Mouse (Mus musculus): ENCODE results near the gene Hint2. TPM values are rescaled to one million over a fixed set of nuclear protein-coding genes. Genes with fewer than 3 reads are reported as not detected.
A peak's percentile ranks its signal among the peaks of the same experiment; 100 is the strongest.

Hint2 gene
- polyA plus RNA-seq, 1 experiment from 2014 or later: 107 TPM

- no peak for ATAC-seq (ENCODE audit: low FRiP score, low TSS enrichment)
- Histone ChIP-seq H3K9ac (ENCODE audit: low read depth, low read length) (no peak overlapping the region), H3K27me3 (ENCODE audit: control insufficient read depth, insufficient read depth, low read length) (no peaks in the 10 kb centered on the region), H3K36me3 (ENCODE audit: control insufficient read depth, insufficient read depth, low read length) (no peaks in the 10 kb centered on the region; the same call in 1 of the 2 replicates), H3K4me1 (ENCODE audit: control insufficient read depth, insufficient read depth, low read length) (no peaks in the 10 kb centered on the region), H3K27ac (ENCODE audit: low read depth, low read length) (no peak overlapping the region), H3K4me3 (ENCODE audit: low read length) (no peak overlapping the region), H3K4me2 (replicated peaks; ENCODE audit: low read depth, low read length) (no peak overlapping the region), H3K9me3 (ENCODE audit: control insufficient read depth, low read length) (no peaks in the 10 kb centered on the region)
- 74% methylated on average over 9 of the region's 9 CpGs for WGBS
These were observed 16.2 kb downstream of the Hint2 start for GRCm38 (mm10) chr4:43640076-43640475.

- no peaks in the 10 kb centered on the region for H3K9me3 ChIP-seq (ENCODE audit: control insufficient read depth, low read length)
- no peaks in the 10 kb centered on the region for H3K36me3 ChIP-seq (ENCODE audit: control insufficient read depth, insufficient read depth, low read length)
- no peak for ATAC-seq (ENCODE audit: low FRiP score, low TSS enrichment)
- no peak overlapping the region for H3K9ac ChIP-seq (ENCODE audit: low read depth, low read length)
- H3K27ac ChIP-seq (ENCODE audit: low read depth, low read length): no peak overlapping the region
- WGBS: 84% methylated on average over 6 of the region's 6 CpGs
- no peak overlapping the region for H3K4me2 ChIP-seq (replicated peaks; ENCODE audit: low read depth, low read length)
- no peaks in the 10 kb centered on the region for H3K27me3 ChIP-seq (ENCODE audit: control insufficient read depth, insufficient read depth, low read length)
- no peak overlapping the region for H3K4me3 ChIP-seq (ENCODE audit: low read length)
- H3K4me1 ChIP-seq (ENCODE audit: control insufficient read depth, insufficient read depth, low read length): peaks cover 11% of the 10 kb centered on the region
These were observed 19.5 kb downstream of the Hint2 start for GRCm38 (mm10) chr4:43636751-43637150.

GRCm38 (mm10) chr4:43634621-43635374 lies 21.5 kb downstream of the Hint2 start:
- Histone ChIP-seq H3K27ac (ENCODE audit: low read depth, low read length) (no peak overlapping the region), H3K4me3 (ENCODE audit: low read length) (no peak overlapping the region), H3K4me2 (replicated peaks; ENCODE audit: low read depth, low read length) (no peak overlapping the region), H3K9ac (ENCODE audit: low read depth, low read length) (no peak overlapping the region), H3K36me3 (ENCODE audit: control insufficient read depth, insufficient read depth, low read length) (no peaks in the 10 kb centered on the region), H3K9me3 (ENCODE audit: control insufficient read depth, low read length) (no peaks in the 10 kb centered on the region), H3K4me1 (ENCODE audit: control insufficient read depth, insufficient read depth, low read length) (peaks cover 15% of the 10 kb centered on the region), H3K27me3 (ENCODE audit: control insufficient read depth, insufficient read depth, low read length) (no peaks in the 10 kb centered on the region)
- 81% methylated on average over 7 of the region's 7 CpGs for WGBS
- no peak for ATAC-seq (ENCODE audit: low FRiP score, low TSS enrichment)

GRCm38 (mm10) chr4:43633736-43634135 lies 22.5 kb downstream of the Hint2 start:
- Histone ChIP-seq H3K4me2 (replicated peaks; ENCODE audit: low read depth, low read length) (no peak overlapping the region), H3K36me3 (ENCODE audit: control insufficient read depth, insufficient read depth, low read length) (no peaks in the 10 kb centered on the region), H3K27ac (ENCODE audit: low read depth, low read length) (no peak overlapping the region), H3K9ac (ENCODE audit: low read depth, low read length) (no peak overlapping the region), H3K4me3 (ENCODE audit: low read length) (no peak overlapping the region), H3K27me3 (ENCODE audit: control insufficient read depth, insufficient read depth, low read length) (no peaks in the 10 kb centered on the region), H3K4me1 (ENCODE audit: control insufficient read depth, insufficient read depth, low read length) (peaks cover 15% of the 10 kb centered on the region), H3K9me3 (ENCODE audit: control insufficient read depth, low read length) (no peaks in the 10 kb centered on the region)
- WGBS: 100% methylated on average over 2 of the region's 2 CpGs
- ATAC-seq (ENCODE audit: low FRiP score, low TSS enrichment): no peak

GRCm38 (mm10) chr4:43633296-43633695 lies 23.0 kb downstream of the Hint2 start:
- Histone ChIP-seq H3K4me2 (replicated peaks; ENCODE audit: low read depth, low read length) (no peak overlapping the region), H3K4me3 (ENCODE audit: low read length) (no peak overlapping the region), H3K27me3 (ENCODE audit: control insufficient read depth, insufficient read depth, low read length) (no peaks in the 10 kb centered on the region), H3K36me3 (ENCODE audit: control insufficient read depth, insufficient read depth, low read length) (no peaks in the 10 kb centered on the region), H3K27ac (ENCODE audit: low read depth, low read length) (no peak overlapping the region), H3K4me1 (ENCODE audit: control insufficient read depth, insufficient read depth, low read length) (peaks cover 15% of the 10 kb centered on the region), H3K9me3 (ENCODE audit: control insufficient read depth, low read length) (no peaks in the 10 kb centered on the region), H3K9ac (ENCODE audit: low read depth, low read length) (no peak overlapping the region)
- no peak for ATAC-seq (ENCODE audit: low FRiP score, low TSS enrichment)
- 78% methylated on average over 8 of the region's 8 CpGs for WGBS

GRCm38 (mm10) chr4:43631956-43632920 lies 24.0 kb downstream of the Hint2 start:
- 41% methylated on average over 41 of the region's 42 CpGs for WGBS
- H3K4me2 ChIP-seq (replicated peaks; ENCODE audit: low read depth, low read length): peak overlapping the region; percentile 90
- H3K27ac ChIP-seq (ENCODE audit: low read depth, low read length): no peak overlapping the region; the same call in 1 of the 2 replicates
- peak; percentile 33 for ATAC-seq (ENCODE audit: low FRiP score, low TSS enrichment)
- peak overlapping the region; percentile 83 for H3K9ac ChIP-seq (ENCODE audit: low read depth, low read length)
- peaks cover 15% of the 10 kb centered on the region for H3K4me1 ChIP-seq (ENCODE audit: control insufficient read depth, insufficient read depth, low read length)
- no peaks in the 10 kb centered on the region for H3K9me3 ChIP-seq (ENCODE audit: control insufficient read depth, low read length)
- no peaks in the 10 kb centered on the region for H3K36me3 ChIP-seq (ENCODE audit: control insufficient read depth, insufficient read depth, low read length)
- peak overlapping the region; percentile 58 for H3K4me3 ChIP-seq (ENCODE audit: low read length)
- no peaks in the 10 kb centered on the region for H3K27me3 ChIP-seq (ENCODE audit: control insufficient read depth, insufficient read depth, low read length)

- Histone ChIP-seq H3K4me3 (ENCODE audit: low read length) (peak within 1 kb of the TSS; percentile 58), H3K36me3 (ENCODE audit: control insufficient read depth, insufficient read depth, low read length) (no peaks in the 10 kb centered on the region), H3K9me3 (ENCODE audit: control insufficient read depth, low read length) (peaks cover 1% of the 10 kb centered on the region; the same call in 1 of the 2 replicates), H3K4me2 (replicated peaks; ENCODE audit: low read depth, low read length) (peak within 1 kb of the TSS; percentile 90), H3K4me1 (ENCODE audit: control insufficient read depth, insufficient read depth, low read length) (peaks cover 15% of the 10 kb centered on the region), H3K27ac (ENCODE audit: low read depth, low read length) (peak within 1 kb of the TSS; percentile 77; the same call in 1 of the 2 replicates), H3K27me3 (ENCODE audit: control insufficient read depth, insufficient read depth, low read length) (no peaks in the 10 kb centered on the region), H3K9ac (ENCODE audit: low read depth, low read length) (peak within 1 kb of the TSS; percentile 83)
- peak; percentile 70 for ATAC-seq (ENCODE audit: low FRiP score, low TSS enrichment)
- 2% methylated on average over 45 of the region's 70 CpGs for WGBS
These were observed 25.0 kb downstream of the Hint2 start, which contains the start of gene Npr2 for GRCm38 (mm10) chr4:43631046-43631955. Gene Npr2 (plus strand): TSS chr4:43631935.

- no peaks in the 10 kb centered on the region for H3K36me3 ChIP-seq (ENCODE audit: control insufficient read depth, insufficient read depth, low read length)
- peak; percentile 10; the same call in 1 of the 2 replicates for ATAC-seq (ENCODE audit: low FRiP score, low TSS enrichment)
- WGBS: 23% methylated on average over 5 of the region's 5 CpGs
- H3K27me3 ChIP-seq (ENCODE audit: control insufficient read depth, insufficient read depth, low read length): no peaks in the 10 kb centered on the region
- H3K4me2 ChIP-seq (replicated peaks; ENCODE audit: low read depth, low read length): peak overlapping the region; percentile 90
- peaks cover 15% of the 10 kb centered on the region for H3K4me1 ChIP-seq (ENCODE audit: control insufficient read depth, insufficient read depth, low read length)
- peak overlapping the region; percentile 17; the same call in 1 of the 2 replicates for H3K27ac ChIP-seq (ENCODE audit: low read depth, low read length)
- H3K9me3 ChIP-seq (ENCODE audit: control insufficient read depth, low read length): peaks cover 4% of the 10 kb centered on the region; the same call in 1 of the 2 replicates
- peak overlapping the region; percentile 83; the same call in 1 of the 2 replicates for H3K9ac ChIP-seq (ENCODE audit: low read depth, low read length)
- H3K4me3 ChIP-seq (ENCODE audit: low read length): peak overlapping the region; percentile 58; the same call in 1 of the 2 replicates
These were observed 25.6 kb downstream of the Hint2 start for GRCm38 (mm10) chr4:43630671-43631045.
